Mouse (Mus musculus) hindbrain, embryonic 12.5 days (tissue): ENCODE results near the gene Actn2. TPM values are rescaled to one million over a fixed set of nuclear protein-coding genes. Genes with fewer than 3 reads are reported as not detected.
A peak's percentile ranks its signal among the peaks of the same experiment; 100 is the strongest.

ENCODE experiments used
- ATAC-seq: fragments of 200-750 bp; cut with Nextera tagmentation; 2 replicates; pipeline ENCODE4 v1.8.0; 2017; ENCODE audit warnings: moderate TSS enrichment; ENCODE audit not compliant: low FRiP score
- H3K27ac ChIP-seq: fragments of 300-500 bp; sonication (generic); 2 replicates; pipeline ENCODE4 v1.5.1; 2016; ENCODE audit warnings: mild to moderate bottlenecking
- H3K27me3 ChIP-seq: fragments of 300-500 bp; sonication (generic); 2 replicates; pipeline ENCODE4 v1.6.1; 2016; ENCODE audit warnings: mild to moderate bottlenecking
- H3K36me3 ChIP-seq: fragments of 300-500 bp; sonication (generic); 2 replicates; pipeline ENCODE4 v1.6.1; 2016; ENCODE audit warnings: mild to moderate bottlenecking
- H3K4me1 ChIP-seq: fragments of 300-500 bp; sonication (generic); 2 replicates; pipeline ENCODE4 v1.6.1; 2016
- H3K4me2 ChIP-seq: fragments of 300-500 bp; sonication (generic); replicated peaks from 2 replicates; pipeline ENCODE4 v1.6.1; 2016; ENCODE audit warnings: mild to moderate bottlenecking
- H3K4me3 ChIP-seq: fragments of 300-500 bp; sonication (generic); 2 replicates; pipeline ENCODE4 v1.5.1; 2016; ENCODE audit warnings: mild to moderate bottlenecking
- H3K9ac ChIP-seq: fragments of 300-500 bp; sonication (generic); 2 replicates; pipeline ENCODE4 v1.6.1; 2016; ENCODE audit warnings: mild to moderate bottlenecking, moderate library complexity
- H3K9me3 ChIP-seq: fragments of 300-500 bp; sonication (generic); replicated peaks from 2 replicates; pipeline ENCODE4 v1.6.1; 2016; ENCODE audit warnings: mild to moderate bottlenecking
- WGBS: fragments of 180-500 bp; shearing (Covaris S2); methylation state at CpG from one replicate; pipeline ENCODE4 v1.1.7; 2016; 5-methylcytosine and 5-hydroxymethylcytosine counted together
- polyA plus RNA-seq: library from polyadenylated mRNA; unstranded; fragments of >200 nt; fragmentation: Nextera tagmentation; extraction: Ambion mirVana; gene quantifications from 2 replicates; pipeline ENCODE4 v1.2.1, GENCODE M21; 2016

Gene Actn2
- polyA plus RNA-seq, 1 experiment from 2014 or later: 6.2 TPM

GRCm38 (mm10) chr13:12274220-12274619 is 66.3 kb downstream of the Actn2 start:
- H3K9ac ChIP-seq: no peak overlapping the region
- H3K4me2 ChIP-seq: no peak overlapping the region
- no peaks in the 10 kb centered on the region for H3K4me1 ChIP-seq
- no peak overlapping the region for H3K27ac ChIP-seq
- H3K9me3 ChIP-seq: no peaks in the 10 kb centered on the region
- no peaks in the 10 kb centered on the region for H3K36me3 ChIP-seq
- H3K4me3 ChIP-seq: no peak overlapping the region
- no peak for ATAC-seq
- WGBS: 80% methylated on average over 4 of the region's 4 CpGs
- no peaks in the 10 kb centered on the region for H3K27me3 ChIP-seq

- no peak overlapping the region for H3K27ac ChIP-seq
- H3K36me3 ChIP-seq: no peaks in the 10 kb centered on the region
- no peak overlapping the region for H3K4me2 ChIP-seq
- 55% methylated on average over 3 of the region's 3 CpGs for WGBS
- ATAC-seq: no peak
- H3K4me3 ChIP-seq: no peak overlapping the region
- no peaks in the 10 kb centered on the region for H3K4me1 ChIP-seq
- no peaks in the 10 kb centered on the region for H3K9me3 ChIP-seq
- H3K27me3 ChIP-seq: no peaks in the 10 kb centered on the region
- H3K9ac ChIP-seq: no peak overlapping the region
Measured at GRCm38 (mm10) chr13:12272953-12273352, 67.6 kb downstream of the Actn2 start.

GRCm38 (mm10) chr13:12267971-12268370 is 72.6 kb downstream of the Actn2 start:
- H3K9me3 ChIP-seq: no peaks in the 10 kb centered on the region
- no peak overlapping the region for H3K27ac ChIP-seq
- 92% methylated on average over 3 of the region's 3 CpGs for WGBS
- no peaks in the 10 kb centered on the region for H3K4me1 ChIP-seq
- no peak overlapping the region for H3K9ac ChIP-seq
- no peak overlapping the region for H3K4me2 ChIP-seq
- no peak overlapping the region for H3K4me3 ChIP-seq
- H3K27me3 ChIP-seq: no peaks in the 10 kb centered on the region
- no peak for ATAC-seq
- no peaks in the 10 kb centered on the region for H3K36me3 ChIP-seq

GRCm38 (mm10) chr13:12267097-12267496 is 73.5 kb downstream of the Actn2 start:
- no peaks in the 10 kb centered on the region for H3K4me1 ChIP-seq
- ATAC-seq: no peak
- no peak overlapping the region for H3K9ac ChIP-seq
- no peak overlapping the region for H3K27ac ChIP-seq
- H3K9me3 ChIP-seq: no peaks in the 10 kb centered on the region
- no peaks in the 10 kb centered on the region for H3K27me3 ChIP-seq
- no peak overlapping the region for H3K4me3 ChIP-seq
- WGBS: 49% methylated on average over 3 of the region's 3 CpGs
- H3K4me2 ChIP-seq: no peak overlapping the region
- H3K36me3 ChIP-seq: no peaks in the 10 kb centered on the region

- Histone ChIP-seq H3K27me3 (no peaks in the 10 kb centered on the region), H3K4me1 (no peaks in the 10 kb centered on the region), H3K4me3 (no peak overlapping the region), H3K36me3 (no peaks in the 10 kb centered on the region), H3K27ac (no peak overlapping the region), H3K9ac (no peak overlapping the region), H3K9me3 (no peaks in the 10 kb centered on the region; the same call in 1 of the 2 replicates), H3K4me2 (no peak overlapping the region)
- WGBS: 78% methylated on average over 6 of the region's 6 CpGs
- ATAC-seq: no peak
Measured at GRCm38 (mm10) chr13:12263996-12264395, 76.6 kb downstream of the Actn2 start.

GRCm38 (mm10) chr13:12261505-12261904 is 79.1 kb downstream of the Actn2 start:
- Histone ChIP-seq H3K36me3 (no peaks in the 10 kb centered on the region), H3K4me2 (no peak overlapping the region), H3K27me3 (no peaks in the 10 kb centered on the region), H3K9ac (no peak overlapping the region), H3K27ac (no peak overlapping the region), H3K4me3 (no peak overlapping the region), H3K9me3 (no peaks in the 10 kb centered on the region; the same call in 1 of the 2 replicates), H3K4me1 (peaks cover 8% of the 10 kb centered on the region)
- no peak for ATAC-seq

- WGBS: under 1% methylated on average over 69 of the region's 69 CpGs
- H3K9me3 ChIP-seq: no peaks in the 10 kb centered on the region; the same call in 1 of the 2 replicates
- H3K4me1 ChIP-seq: peaks cover 15% of the 10 kb centered on the region
- ATAC-seq: peak; percentile 100
- no peaks in the 10 kb centered on the region for H3K36me3 ChIP-seq
- H3K27ac ChIP-seq: peak within 1 kb of the TSS; percentile 58
- peak within 1 kb of the TSS; percentile 61 for H3K4me3 ChIP-seq
- H3K9ac ChIP-seq: peak within 1 kb of the TSS; percentile 66
- H3K27me3 ChIP-seq: no peaks in the 10 kb centered on the region
- H3K4me2 ChIP-seq: peak within 1 kb of the TSS; percentile 69
Measured at GRCm38 (mm10) chr13:12257391-12258380, 82.9 kb downstream of the Actn2 start, which contains the start of gene Mtr. Gene Mtr, minus strand, starts transcription at chr13:12258113.

GRCm38 (mm10) chr13:12256871-12257390 is 83.6 kb downstream of the Actn2 start:
- no peaks in the 10 kb centered on the region for H3K36me3 ChIP-seq
- peaks cover 15% of the 10 kb centered on the region for H3K4me1 ChIP-seq
- peak overlapping the region; percentile 69 for H3K4me2 ChIP-seq
- peak overlapping the region; percentile 61 for H3K4me3 ChIP-seq
- 11% methylated on average over 10 of the region's 10 CpGs for WGBS
- H3K9me3 ChIP-seq: no peaks in the 10 kb centered on the region; the same call in 1 of the 2 replicates
- no peak overlapping the region for H3K27ac ChIP-seq
- no peaks in the 10 kb centered on the region for H3K27me3 ChIP-seq
- no peak for ATAC-seq
- H3K9ac ChIP-seq: peak overlapping the region; percentile 66

GRCm38 (mm10) chr13:12255911-12256705 is 84.5 kb downstream of the Actn2 start:
- H3K27ac ChIP-seq: no peak overlapping the region
- H3K27me3 ChIP-seq: no peaks in the 10 kb centered on the region
- no peaks in the 10 kb centered on the region; the same call in 1 of the 2 replicates for H3K9me3 ChIP-seq
- H3K4me2 ChIP-seq: peak overlapping the region; percentile 69
- no peak overlapping the region for H3K9ac ChIP-seq
- WGBS: 80% methylated on average over 3 of the region's 3 CpGs
- H3K4me3 ChIP-seq: 0 out of 2 replicates have a peak overlapping the region, but pooled peaks have one; percentile 61
- ATAC-seq: no peak
- H3K36me3 ChIP-seq: no peaks in the 10 kb centered on the region
- peaks cover 15% of the 10 kb centered on the region for H3K4me1 ChIP-seq

GRCm38 (mm10) chr13:12250496-12250895 is 90.1 kb downstream of the Actn2 start:
- Histone ChIP-seq H3K4me2 (no peak overlapping the region), H3K4me3 (no peak overlapping the region), H3K9me3 (no peaks in the 10 kb centered on the region), H3K36me3 (peaks cover 30% of the 10 kb centered on the region), H3K9ac (no peak overlapping the region), H3K27me3 (no peaks in the 10 kb centered on the region), H3K27ac (no peak overlapping the region), H3K4me1 (no peaks in the 10 kb centered on the region)
- 96% methylated on average over 3 of the region's 3 CpGs for WGBS
- ATAC-seq: no peak

GRCm38 (mm10) chr13:12249195-12249898 is 91.2 kb downstream of the Actn2 start:
- Histone ChIP-seq H3K4me1 (no peaks in the 10 kb centered on the region), H3K27ac (no peak overlapping the region), H3K4me3 (no peak overlapping the region), H3K4me2 (no peak overlapping the region), H3K9me3 (no peaks in the 10 kb centered on the region), H3K36me3 (peaks cover 34% of the 10 kb centered on the region), H3K27me3 (no peaks in the 10 kb centered on the region), H3K9ac (no peak overlapping the region)
- WGBS: 92% methylated on average over 8 of the region's 8 CpGs
- ATAC-seq: no peak
